Mouse (Mus musculus) kidney, embryonic 16.5 days (tissue): ENCODE results near the gene Mamdc2. TPM values are rescaled to one million over a fixed set of nuclear protein-coding genes. Genes with fewer than 3 reads are reported as not detected.
"Not testable (repeated sequence)": the region's sequence is repeated elsewhere in the genome, so short reads cannot be mapped to it uniquely, and the experiment has no call there.

Experiments
- ATAC-seq: fragments of 200-750 bp; cut with Nextera tagmentation; 2 replicates; pipeline ENCODE4 v1.8.0; 2017; ENCODE audit warnings: moderate TSS enrichment; ENCODE audit not compliant: low FRiP score, low TSS enrichment
- H3K27ac ChIP-seq: fragments of 300-500 bp; sonication (generic); 2 replicates; pipeline ENCODE4 v1.5.1; 2014; ENCODE audit warnings: low read length
- H3K27me3 ChIP-seq: fragments of 300-500 bp; sonication (generic); 2 replicates; pipeline ENCODE4 v1.6.1; 2014; ENCODE audit warnings: low read length, control low read depth, mixed read lengths; ENCODE audit not compliant: insufficient read depth
- H3K36me3 ChIP-seq: fragments of 300-500 bp; sonication (generic); 2 replicates; pipeline ENCODE4 v1.6.1; 2014; ENCODE audit warnings: low read length, control low read depth, mixed read lengths; ENCODE audit not compliant: insufficient read depth
- H3K4me1 ChIP-seq: fragments of 300-500 bp; sonication (generic); 2 replicates; pipeline ENCODE4 v1.6.1; 2014; ENCODE audit warnings: low read length, control low read depth, mixed read lengths; ENCODE audit not compliant: insufficient read depth
- H3K4me2 ChIP-seq: fragments of 300-500 bp; sonication (generic); replicated peaks from 2 replicates; pipeline ENCODE4 v1.6.1; 2014; ENCODE audit warnings: low read depth, low read length
- H3K4me3 ChIP-seq: fragments of 300-500 bp; sonication (generic); 2 replicates; pipeline ENCODE4 v1.5.1; 2014; ENCODE audit warnings: mild to moderate bottlenecking, low read length
- H3K9ac ChIP-seq: fragments of 300-500 bp; sonication (generic); replicated peaks from 2 replicates; pipeline ENCODE4 v1.6.1; 2014; ENCODE audit warnings: low read length
- H3K9me3 ChIP-seq: fragments of 300-500 bp; sonication (generic); 2 replicates; pipeline ENCODE4 v1.6.1; 2016; ENCODE audit warnings: low read length, control low read depth
- WGBS: fragments of 180-500 bp; shearing (Covaris S2); extraction: QIAGEN DNeasy Blood & Tissue Kit; methylation state at CpG from one replicate; pipeline ENCODE4 v1.1.7; 2014; 5-methylcytosine and 5-hydroxymethylcytosine counted together
- polyA plus RNA-seq: library from polyadenylated mRNA; unstranded; fragments of >200 nt; fragmentation: Nextera tagmentation; extraction: Ambion mirVana; gene quantifications from 2 replicates; pipeline ENCODE4 v1.2.1, GENCODE M21; 2015

The Mamdc2 gene
- polyA plus RNA-seq, 1 experiment from 2014 or later: 1.5 TPM

DNA sequence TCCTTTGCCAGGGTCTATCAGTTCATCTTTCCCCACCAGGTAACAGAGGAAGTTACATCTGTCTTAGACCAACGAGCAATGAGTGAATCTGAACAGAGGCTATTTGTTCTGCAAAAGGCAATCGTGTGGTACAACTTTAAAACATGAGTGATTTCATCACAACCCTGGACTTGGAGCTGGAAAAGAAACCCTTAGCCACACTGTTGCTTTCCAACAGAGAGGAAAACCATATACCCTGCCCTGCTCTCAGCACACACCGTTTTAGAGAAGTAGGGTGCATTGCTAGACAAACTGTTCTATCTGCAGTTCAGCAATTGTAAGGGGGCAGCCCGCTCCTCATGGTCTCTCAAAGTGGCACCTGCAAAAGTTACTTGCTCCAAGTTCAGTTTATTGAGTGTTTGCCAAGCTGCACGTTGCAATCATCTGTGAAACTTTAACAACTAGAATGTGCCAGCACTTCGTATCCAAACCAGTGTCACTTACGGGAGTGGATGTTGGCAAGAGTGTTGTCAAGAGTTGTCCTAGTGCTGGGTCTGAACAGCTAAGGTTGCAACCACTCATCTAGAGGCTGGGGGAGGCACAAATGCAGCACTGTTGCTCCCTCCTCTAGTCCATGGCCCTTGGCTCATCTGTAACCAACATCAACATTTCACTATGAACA is 37.8 kb upstream of the Mamdc2 start:
- Histone ChIP-seq H3K9me3 (no peaks in the 10 kb centered on the region), H3K36me3 (no peaks in the 10 kb centered on the region), H3K4me1 (peaks cover 9% of the 10 kb centered on the region), H3K27me3 (no peaks in the 10 kb centered on the region), H3K9ac (no peak overlapping the region), H3K4me2 (no peak overlapping the region), H3K4me3 (no peak overlapping the region), H3K27ac (no peak overlapping the region)
- ATAC-seq: no peak
- WGBS: 80% methylated on average over 7 of the region's 7 CpGs

DNA sequence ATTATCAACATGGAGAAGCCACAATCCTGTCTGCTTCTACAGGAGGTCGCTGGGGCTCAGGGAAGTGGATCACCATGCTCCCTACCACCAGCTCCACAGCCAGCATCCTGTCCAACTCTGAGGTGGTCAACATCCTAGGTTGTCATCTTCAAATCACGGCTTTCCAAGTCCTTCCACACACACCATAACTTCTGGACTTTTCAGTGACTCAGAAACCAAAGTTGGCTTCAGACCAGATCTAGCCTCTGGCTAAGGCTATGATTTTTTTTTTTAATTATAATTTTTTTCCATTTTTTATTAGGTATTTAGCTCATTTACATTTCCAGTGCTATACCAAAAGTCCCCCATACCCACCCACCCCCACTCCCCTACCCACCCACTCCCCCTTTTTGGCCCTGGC is 34.3 kb upstream of the Mamdc2 start:
- H3K36me3 ChIP-seq, H3K27ac ChIP-seq, H3K9ac ChIP-seq, H3K9me3 ChIP-seq, H3K4me3 ChIP-seq, H3K4me1 ChIP-seq, H3K27me3 ChIP-seq, H3K4me2 ChIP-seq, ATAC-seq: not testable (repeated sequence)
- whole genome bisulfite sequencing: 95% methylated on average over 2 of the region's 2 CpGs

DNA sequence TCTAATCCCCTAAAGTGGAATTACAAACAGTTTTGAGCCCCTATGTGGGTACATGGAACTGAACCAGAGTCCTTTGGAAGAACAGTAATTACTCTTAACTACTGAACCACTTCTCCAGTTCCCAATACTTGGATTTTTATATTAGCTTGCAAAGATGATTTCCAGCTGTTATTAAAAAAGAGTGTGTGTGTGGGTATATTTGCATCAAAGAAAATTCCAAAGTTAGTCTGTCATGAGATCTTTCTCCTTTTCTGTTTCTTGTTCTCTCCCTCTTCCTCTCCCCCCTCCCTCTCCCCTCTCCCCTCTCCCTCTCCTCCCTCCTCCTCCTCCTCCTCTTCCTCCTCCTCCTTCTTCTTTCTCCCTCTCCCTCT is 31.3 kb upstream of the Mamdc2 start:
- ATAC-seq: no peak

DNA sequence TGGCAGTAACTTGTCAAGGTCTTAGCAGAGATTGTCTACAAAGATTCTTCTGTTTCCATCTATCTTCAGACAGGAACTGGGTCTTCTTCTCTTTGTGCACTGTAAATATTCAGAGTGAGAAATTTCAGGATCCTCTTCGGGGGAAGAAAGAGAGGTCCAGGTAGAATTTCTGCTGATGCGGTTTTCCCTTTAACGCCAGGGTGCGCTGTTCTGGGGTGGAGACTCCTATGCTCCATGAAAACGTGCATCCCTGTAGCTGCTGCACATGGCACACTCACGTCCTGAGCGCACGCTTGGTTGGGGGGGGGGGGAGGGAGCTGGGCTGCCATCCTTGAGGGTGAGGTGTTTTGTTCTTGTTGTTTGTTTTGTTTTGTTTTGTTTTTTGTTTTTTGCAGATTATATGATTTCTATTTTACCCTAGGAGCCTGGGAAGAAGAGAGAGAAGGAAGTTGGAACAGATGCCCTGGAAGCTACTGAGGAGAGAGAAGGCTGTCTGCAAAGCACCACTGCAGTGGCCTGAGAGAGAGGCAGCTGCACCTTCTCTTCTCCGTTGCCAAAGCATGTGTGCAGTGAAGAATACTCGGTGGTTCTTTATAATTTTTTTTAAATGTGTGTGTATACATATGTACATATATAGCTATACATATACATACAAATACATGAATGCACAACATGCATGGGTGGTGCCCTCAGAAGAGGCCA is 30.8 kb upstream of the Mamdc2 start:
- no peaks in the 10 kb centered on the region for H3K4me1 ChIP-seq
- no peak overlapping the region for H3K9ac ChIP-seq
- H3K27me3 ChIP-seq: no peaks in the 10 kb centered on the region
- H3K36me3 ChIP-seq: no peaks in the 10 kb centered on the region
- H3K27ac ChIP-seq: no peak overlapping the region
- no peak overlapping the region for H3K4me2 ChIP-seq
- no peak overlapping the region for H3K4me3 ChIP-seq
- no peaks in the 10 kb centered on the region for H3K9me3 ChIP-seq
- no peak for ATAC-seq
- WGBS: 18% methylated on average over 8 of the region's 10 CpGs

More for the DNA sequence above, 31.3 kb upstream of the Mamdc2 start:
- Histone ChIP-seq H3K9ac (no peak overlapping the region), H3K4me3 (no peak overlapping the region), H3K27me3 (no peaks in the 10 kb centered on the region), H3K27ac (no peak overlapping the region), H3K36me3 (no peaks in the 10 kb centered on the region), H3K4me2 (no peak overlapping the region), H3K9me3 (no peaks in the 10 kb centered on the region), H3K4me1 (no peaks in the 10 kb centered on the region)

DNA sequence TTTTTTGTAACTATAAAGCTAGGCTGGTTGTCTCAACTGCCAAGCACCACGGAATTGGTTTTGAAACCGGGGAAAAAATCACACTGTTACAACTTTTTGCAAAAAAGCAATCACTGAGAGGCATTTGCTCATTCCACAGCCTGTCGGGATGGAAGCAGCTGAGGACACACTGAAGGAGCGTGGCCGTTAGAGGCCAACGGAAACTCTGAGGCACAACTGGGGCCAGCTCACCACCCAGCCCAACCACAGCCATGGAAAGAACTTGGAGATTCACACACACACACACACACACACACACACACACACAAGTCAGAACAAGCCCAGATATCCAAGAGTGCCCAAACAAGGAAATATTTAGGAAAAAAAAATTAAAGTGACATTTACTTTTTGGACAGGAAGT is 29.6 kb upstream of the Mamdc2 start:
- Histone ChIP-seq H3K4me3 (no peak overlapping the region), H3K9me3 (no peaks in the 10 kb centered on the region), H3K4me1 (no peaks in the 10 kb centered on the region), H3K36me3 (no peaks in the 10 kb centered on the region), H3K27ac (no peak overlapping the region), H3K27me3 (no peaks in the 10 kb centered on the region), H3K9ac (no peak overlapping the region), H3K4me2 (no peak overlapping the region)
- no peak for ATAC-seq
- 51% methylated on average over 6 of the region's 6 CpGs for WGBS

DNA sequence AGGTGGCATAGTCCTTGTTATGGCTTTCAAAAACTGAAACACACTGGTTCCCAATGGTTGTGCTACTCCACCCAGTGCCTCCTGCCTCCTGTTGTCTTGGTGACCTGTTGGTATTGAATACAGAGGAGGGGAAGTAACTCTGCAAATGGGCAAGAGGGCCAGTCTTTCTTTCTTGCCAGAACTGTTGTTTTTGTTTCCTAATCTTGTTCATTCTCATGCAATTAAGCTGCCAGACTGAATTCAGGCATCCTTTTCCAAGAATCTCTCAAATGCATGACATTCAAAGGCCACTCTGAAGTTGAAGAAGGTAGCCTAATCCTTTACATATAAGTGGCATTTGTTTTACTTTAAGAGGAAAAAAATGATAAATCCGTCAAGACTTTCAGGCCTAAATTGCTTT is 19.6 kb upstream of the Mamdc2 start:
- Histone ChIP-seq H3K27me3 (no peaks in the 10 kb centered on the region), H3K36me3 (no peaks in the 10 kb centered on the region), H3K4me3 (no peak overlapping the region), H3K9me3 (no peaks in the 10 kb centered on the region), H3K4me1 (0 out of 2 replicates have a peak, but pooled peaks cover 3% of the 10 kb centered on the region), H3K4me2 (no peak overlapping the region), H3K9ac (no peak overlapping the region), H3K27ac (no peak overlapping the region)
- WGBS: 12% methylated on average over 1 of the region's 1 CpGs
- no peak for ATAC-seq

DNA sequence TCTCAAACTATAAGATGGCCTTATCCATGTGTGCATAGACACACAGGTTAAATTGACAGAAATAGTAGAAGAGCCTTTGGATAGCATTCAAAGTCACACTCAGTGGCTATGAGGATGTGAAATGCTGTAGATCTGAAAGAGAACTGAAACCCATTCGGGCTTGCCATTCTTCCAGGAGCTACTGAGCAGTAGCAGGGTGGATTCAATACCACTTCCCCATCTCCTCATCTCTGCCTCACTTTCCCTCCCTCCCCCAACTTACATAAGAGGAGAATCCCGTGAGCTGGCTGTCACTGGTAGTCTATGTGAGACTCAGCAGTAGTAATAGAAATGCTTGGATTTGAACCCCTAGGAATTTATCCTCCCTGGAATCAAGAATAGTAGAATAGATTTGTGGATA is 18.8 kb upstream of the Mamdc2 start:
- H3K4me3 ChIP-seq: no peak overlapping the region
- H3K27me3 ChIP-seq: no peaks in the 10 kb centered on the region
- no peak overlapping the region for H3K4me2 ChIP-seq
- ATAC-seq: no peak
- 67% methylated on average over 2 of the region's 2 CpGs for WGBS
- no peaks in the 10 kb centered on the region for H3K36me3 ChIP-seq
- H3K9ac ChIP-seq: no peak overlapping the region
- no peaks in the 10 kb centered on the region for H3K9me3 ChIP-seq
- H3K4me1 ChIP-seq: 0 out of 2 replicates have a peak, but pooled peaks cover 3% of the 10 kb centered on the region
- H3K27ac ChIP-seq: no peak overlapping the region

DNA sequence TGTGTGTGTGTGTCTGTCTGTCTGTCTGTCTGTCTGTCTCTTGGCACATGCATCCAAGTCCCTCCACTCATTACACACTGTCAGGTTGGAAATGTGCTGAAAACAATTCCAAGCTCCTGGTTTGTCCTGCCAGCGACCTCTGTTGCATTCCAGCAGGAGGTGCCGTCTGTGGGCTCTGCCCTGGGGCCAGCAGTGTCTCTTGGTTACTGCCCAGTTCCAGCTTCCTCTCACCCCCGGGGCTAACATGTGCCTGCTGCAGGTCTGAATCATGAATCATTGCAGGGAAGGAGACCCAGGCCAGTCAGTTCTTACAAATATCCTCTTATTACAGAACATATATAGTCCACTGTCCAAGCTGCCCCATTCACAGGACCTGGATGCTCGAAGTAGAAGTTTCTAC is 9.2 kb upstream of the Mamdc2 start:
- Histone ChIP-seq H3K9ac (no peak overlapping the region), H3K9me3 (peaks cover 4% of the 10 kb centered on the region; the same call in 1 of the 2 replicates), H3K27me3 (no peaks in the 10 kb centered on the region), H3K27ac (no peak overlapping the region), H3K4me2 (no peak overlapping the region), H3K4me1 (no peaks in the 10 kb centered on the region), H3K4me3 (no peak overlapping the region), H3K36me3 (no peaks in the 10 kb centered on the region)
- no peak for ATAC-seq
- 22% methylated on average over 4 of the region's 4 CpGs for WGBS

DNA sequence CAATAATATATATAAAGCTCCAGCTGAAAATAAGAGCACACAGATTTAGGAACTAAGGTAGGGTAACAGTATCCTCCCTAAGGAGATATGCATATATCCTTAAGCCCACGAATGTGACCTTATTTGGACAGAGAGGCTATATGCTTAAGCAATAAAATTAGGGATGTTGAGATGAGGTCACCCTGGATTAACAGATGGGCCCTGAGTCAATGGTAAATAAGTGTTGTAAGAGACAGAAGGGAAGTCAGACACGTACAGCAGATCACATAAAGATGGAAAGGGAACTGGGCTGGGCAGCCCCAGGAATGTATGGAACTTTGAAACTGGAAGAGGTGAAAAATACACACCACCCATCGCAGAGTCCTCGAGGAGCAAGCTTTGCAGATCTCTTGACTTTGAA is 3.1 kb upstream of the Mamdc2 start:
- ATAC-seq: no peak
- Histone ChIP-seq H3K9ac (no peak overlapping the region), H3K27ac (no peak overlapping the region), H3K36me3 (no peaks in the 10 kb centered on the region), H3K4me2 (no peak overlapping the region), H3K27me3 (peaks cover 4% of the 10 kb centered on the region), H3K9me3 (peaks cover 4% of the 10 kb centered on the region; the same call in 1 of the 2 replicates), H3K4me3 (no peak overlapping the region), H3K4me1 (peaks cover 13% of the 10 kb centered on the region)
- 64% methylated on average over 4 of the region's 4 CpGs for WGBS

DNA sequence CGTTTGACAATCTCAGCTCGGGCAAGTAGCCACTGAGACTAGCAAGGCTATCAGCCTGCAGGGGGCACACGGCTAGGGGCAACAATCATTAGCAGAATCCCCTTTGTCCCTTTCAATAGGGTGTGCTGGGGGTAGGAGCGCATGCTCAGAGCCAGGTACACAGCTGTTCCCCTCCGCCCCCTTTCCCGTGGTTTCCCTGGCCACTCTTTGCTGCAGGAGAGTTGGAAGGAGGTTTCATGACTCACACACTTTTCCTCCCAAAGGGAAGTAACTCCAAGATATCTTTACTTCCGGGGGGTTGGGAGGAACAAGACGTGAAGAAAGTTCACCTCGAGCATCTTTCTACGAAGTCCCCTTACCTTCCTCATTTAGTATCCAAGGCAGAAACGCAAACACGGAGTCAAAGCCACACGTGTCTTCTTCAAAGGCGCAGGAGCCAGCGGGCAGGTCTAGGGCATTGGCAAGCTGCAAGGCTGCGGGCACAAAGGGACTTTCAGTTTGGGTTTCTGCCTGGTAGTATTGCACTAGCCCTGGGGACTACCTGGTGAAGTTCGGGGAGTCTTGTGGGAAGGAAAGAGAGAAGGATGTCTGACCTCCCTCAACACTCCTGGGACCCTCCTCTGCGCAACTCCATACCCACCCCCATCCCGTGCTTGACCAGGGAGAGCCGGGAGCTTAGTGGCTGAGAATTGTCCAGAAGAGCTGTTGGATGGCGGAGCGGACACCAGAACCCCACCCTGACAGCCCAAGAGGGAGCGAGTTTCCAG is 838 bp downstream of the Mamdc2 start:
- under 1% methylated on average over 23 of the region's 23 CpGs for WGBS
- no peak overlapping the region for H3K27ac ChIP-seq
- H3K4me2 ChIP-seq: peak overlapping the region; percentile 98
- no peaks in the 10 kb centered on the region for H3K9me3 ChIP-seq
- H3K4me1 ChIP-seq: peaks cover 17% of the 10 kb centered on the region
- peak overlapping the region; percentile 60 for H3K9ac ChIP-seq
- peak overlapping the region; percentile 55 for H3K4me3 ChIP-seq
- ATAC-seq: peak; percentile 58
- peaks cover 4% of the 10 kb centered on the region for H3K27me3 ChIP-seq
- no peaks in the 10 kb centered on the region for H3K36me3 ChIP-seq
